Mouse (Mus musculus): Measurements from ENCODE around the gene Oasl2.

The Oasl2 gene

GRCm38 (mm10) chr5:114953326-114953725, 56.6 kb downstream of the Oasl2 start:
- no peak for DNase-seq (ENCODE audit: extremely low spot score, low read depth, low spot score)

GRCm38 (mm10) chr5:114958069-114958468, 61.3 kb downstream of the Oasl2 start:
- no peak for DNase-seq (ENCODE audit: extremely low spot score, low read depth, low spot score)
